Mouse (Mus musculus) embryonic fibroblast, embryonic 13.5 days (primary cell): ENCODE data around the gene Mrpl48.
A peak's percentile ranks its signal among the peaks of the same experiment; 100 is the strongest.

Source experiments
- CTCF ChIP-seq: IDR thresholded peaks from 2 replicates; pipeline ENCODE4 v1.5.1; 2011; ENCODE audit warnings: mild to moderate bottlenecking, control low read depth, low read length, moderate library complexity, borderline replicate concordance; ENCODE audit not compliant: insufficient read depth
- POLR2A ChIP-seq: IDR thresholded peaks from 2 replicates; pipeline ENCODE4 v1.6.1; 2011; ENCODE audit warnings: low read depth, mild to moderate bottlenecking, control low read depth, low read length, moderate library complexity

- no peak for TF ChIP-seq CTCF
- peak; percentile 80 for TF ChIP-seq POLR2A
Measured at GRCm38 (mm10) chr7:100590845-100591521, 17.1 kb downstream of the Mrpl48 start.
